Mouse (Mus musculus) embryonic facial prominence, embryonic 11.5 days (tissue): ENCODE measurements around the gene Esp6. TPM values are rescaled to one million over a fixed set of nuclear protein-coding genes. Genes with fewer than 3 reads are reported as not detected.
A peak's percentile ranks its signal among the peaks of the same experiment; 100 is the strongest.
"Not testable (repeated sequence)": the region's sequence is repeated elsewhere in the genome, so short reads cannot be mapped to it uniquely, and the experiment has no call there.

Experiments
- ATAC-seq: fragments of 200-750 bp; cut with Nextera tagmentation; replicated peaks from 2 replicates; pipeline ENCODE4 v1.8.0; 2017; ENCODE audit warnings: low read depth; ENCODE audit not compliant: insufficient number of reproducible peaks, low FRiP score, low TSS enrichment
- DNase-seq: peaks from one replicate; pipeline ENCODE4 v3.0.0-alpha.2; 2015; ENCODE audit warnings: low spot score
- H3K27ac ChIP-seq: fragments of 300-500 bp; sonication (generic); replicated peaks from 2 replicates; pipeline ENCODE4 v1.5.1; 2014; ENCODE audit warnings: mild to moderate bottlenecking, low read depth, low read length, control low read depth
- H3K27me3 ChIP-seq: fragments of 300-500 bp; sonication (generic); 2 replicates; pipeline ENCODE4 v1.6.1; 2014; ENCODE audit warnings: mild to moderate bottlenecking, low read length, moderate library complexity, mixed read lengths; ENCODE audit not compliant: control insufficient read depth, insufficient read depth
- H3K36me3 ChIP-seq: fragments of 300-500 bp; sonication (generic); replicated peaks from 2 replicates; pipeline ENCODE4 v1.6.1; 2014; ENCODE audit warnings: low read depth, mild to moderate bottlenecking, low read length, moderate library complexity, mixed read lengths; ENCODE audit not compliant: control insufficient read depth, insufficient read depth
- H3K4me1 ChIP-seq: fragments of 300-500 bp; sonication (generic); 2 replicates; pipeline ENCODE4 v1.6.1; 2014; ENCODE audit warnings: low read length, mixed read lengths; ENCODE audit not compliant: control insufficient read depth, insufficient read depth
- H3K4me2 ChIP-seq: fragments of 300-500 bp; sonication (generic); 2 replicates; pipeline ENCODE4 v1.6.1; 2014; ENCODE audit warnings: low read depth, mild to moderate bottlenecking, control low read depth, low read length, moderate library complexity
- H3K4me3 ChIP-seq: fragments of 300-500 bp; sonication (generic); 2 replicates; pipeline ENCODE4 v1.5.1; 2014; ENCODE audit warnings: low read depth, low read length, control low read depth
- H3K9ac ChIP-seq: fragments of 300-500 bp; sonication (generic); replicated peaks from 2 replicates; pipeline ENCODE4 v1.6.1; 2014; ENCODE audit warnings: mild to moderate bottlenecking, control low read depth, low read length
- H3K9me3 ChIP-seq: fragments of 300-500 bp; sonication (generic); replicated peaks from 2 replicates; pipeline ENCODE4 v1.6.1; 2016; ENCODE audit warnings: mild to moderate bottlenecking, low read length, inconsistent platforms, mixed read lengths; ENCODE audit not compliant: control insufficient read depth
- WGBS: fragments of 180-500 bp; shearing (Covaris S2); extraction: QIAGEN DNeasy Blood & Tissue Kit; methylation state at CpG from one replicate; pipeline ENCODE4 v1.1.7; 2014; 5-methylcytosine and 5-hydroxymethylcytosine counted together
- polyA plus RNA-seq: library from polyadenylated mRNA; unstranded; fragments of >200 nt; fragmentation: Nextera tagmentation; extraction: Ambion mirVana; gene quantifications from 2 replicates; pipeline ENCODE4 v1.2.1, GENCODE M21; 2014

The Esp6 gene
- not detected in 2 replicates for polyA plus RNA-seq

DNA sequence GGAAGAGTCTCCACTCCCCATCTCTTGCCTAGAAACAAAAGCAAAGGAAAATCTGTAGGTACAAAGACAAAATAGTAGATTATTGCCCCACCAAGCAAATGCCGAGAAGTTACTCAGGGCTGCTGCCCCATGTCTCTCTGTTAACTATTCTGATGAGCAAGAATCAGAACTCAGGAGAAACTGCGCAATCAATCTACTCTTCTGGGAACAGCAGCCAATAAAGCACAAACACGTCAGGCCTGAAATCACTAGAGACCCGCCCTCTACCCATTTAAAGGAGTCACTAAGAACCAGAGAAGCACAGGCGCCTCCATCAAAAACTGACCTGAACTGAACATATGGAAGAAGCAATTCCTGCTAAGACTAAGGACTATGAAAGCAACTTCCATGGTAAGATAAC lies at the start of gene Esp6:
Gene Esp6 (plus strand): TSS at position 301 of the 400 bp plus-strand sequence.
- 89% methylated on average over 5 of the region's 5 CpGs for WGBS

DNA sequence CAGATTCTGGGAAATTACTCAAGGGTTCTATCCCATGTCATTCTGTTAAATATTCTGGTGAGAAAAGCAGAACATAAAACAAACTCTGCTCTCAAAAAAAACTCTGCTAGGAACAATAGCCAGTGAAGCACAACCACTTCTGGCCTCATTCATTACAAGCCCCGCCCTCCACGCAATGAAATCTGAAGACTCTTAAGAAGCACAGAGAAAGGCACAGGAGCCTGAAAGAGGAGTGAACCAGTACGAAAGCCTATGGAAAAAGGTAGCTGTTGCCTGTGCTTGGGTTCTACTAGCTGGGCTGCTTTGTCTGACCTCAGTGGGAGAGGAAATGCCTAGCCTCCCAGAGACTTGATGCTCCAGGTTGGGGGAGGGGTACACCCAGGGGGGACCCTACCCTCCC lies 41.5 kb upstream of the Esp6 start, which contains the start of gene Esp8:
Gene Esp8 (plus strand): TSS at position 205 of the 400 bp plus-strand sequence.
- Histone ChIP-seq H3K36me3 (no peaks in the 10 kb centered on the region), H3K9ac (no peak within 1 kb of the TSS), H3K4me3 (no peak within 1 kb of the TSS), H3K27ac (no peak within 1 kb of the TSS), H3K4me1 (no peaks in the 10 kb centered on the region), H3K27me3 (no peaks in the 10 kb centered on the region), H3K9me3 (no peaks in the 10 kb centered on the region), H3K4me2 (no peak within 1 kb of the TSS)
- ATAC-seq (no peak), DNase-seq (peak; percentile 15)
- 53% methylated on average over 3 of the region's 3 CpGs for WGBS

More for the DNA sequence above, at the start of gene Esp6:
- ATAC-seq: no peak
- H3K27me3 ChIP-seq: no peaks in the 10 kb centered on the region
- no peak within 1 kb of the TSS for H3K27ac ChIP-seq
- no peak within 1 kb of the TSS for H3K4me3 ChIP-seq
- no peak within 1 kb of the TSS for H3K4me2 ChIP-seq
- no peaks in the 10 kb centered on the region for H3K4me1 ChIP-seq
- no peak for DNase-seq
- no peaks in the 10 kb centered on the region for H3K36me3 ChIP-seq
- no peak within 1 kb of the TSS for H3K9ac ChIP-seq
- no peaks in the 10 kb centered on the region for H3K9me3 ChIP-seq

DNA sequence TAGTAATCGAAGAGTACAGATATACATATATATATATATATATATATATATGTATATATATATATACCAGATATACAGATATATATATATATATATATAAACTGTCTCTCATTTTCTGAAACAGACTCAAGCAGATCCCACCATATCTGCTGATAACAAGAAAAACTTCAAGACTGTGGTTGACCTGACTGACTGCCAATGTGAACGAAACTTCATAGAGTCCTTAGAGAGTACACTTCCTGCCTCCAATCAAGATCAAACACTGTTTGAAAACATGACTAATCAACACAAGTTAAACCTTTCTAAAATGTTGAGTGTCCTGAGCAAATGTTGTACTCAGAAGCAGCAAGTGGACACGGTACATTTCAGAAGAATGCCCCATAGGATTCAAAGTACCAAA lies 31.5 kb upstream of the Esp6 start:
- H3K27ac ChIP-seq: no peak overlapping the region
- H3K36me3 ChIP-seq: no peaks in the 10 kb centered on the region
- H3K4me3 ChIP-seq: no peak overlapping the region
- ATAC-seq (no peak), DNase-seq (no peak)
- no peaks in the 10 kb centered on the region for H3K27me3 ChIP-seq
- H3K9me3 ChIP-seq: no peaks in the 10 kb centered on the region
- WGBS: 69% methylated on average over 3 of the region's 3 CpGs
- no peaks in the 10 kb centered on the region for H3K4me1 ChIP-seq
- no peak overlapping the region for H3K9ac ChIP-seq
- no peak overlapping the region for H3K4me2 ChIP-seq

DNA sequence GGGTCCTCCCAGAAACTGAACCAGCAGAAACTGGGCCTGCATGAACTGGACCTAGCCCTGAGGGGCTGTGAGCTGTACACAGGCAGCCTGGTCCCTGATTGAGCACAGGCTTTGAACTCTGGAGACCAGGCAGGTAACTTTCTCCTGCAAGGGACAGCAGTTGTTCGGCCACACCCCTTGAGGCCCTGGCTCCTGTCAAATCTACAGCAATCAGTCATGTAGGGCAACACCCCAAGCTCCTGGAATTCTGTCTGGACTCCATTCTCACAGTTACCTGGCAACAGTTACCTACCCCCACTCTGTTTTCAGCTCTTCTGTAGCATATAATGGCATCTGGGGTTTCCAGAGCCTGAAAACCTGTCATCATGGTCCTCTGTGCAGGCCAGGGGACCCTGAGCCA lies 30.2 kb upstream of the Esp6 start:
- H3K27ac ChIP-seq: no peak overlapping the region
- H3K9ac ChIP-seq: no peak overlapping the region
- H3K36me3 ChIP-seq: no peaks in the 10 kb centered on the region
- H3K4me2 ChIP-seq: no peak overlapping the region
- H3K4me1 ChIP-seq: no peaks in the 10 kb centered on the region
- no peak overlapping the region for H3K4me3 ChIP-seq
- DNase-seq: no peak
- H3K27me3 ChIP-seq: no peaks in the 10 kb centered on the region
- H3K9me3 ChIP-seq: no peaks in the 10 kb centered on the region
- 90% methylated on average over 1 of the region's 1 CpGs for WGBS
- ATAC-seq: no peak

DNA sequence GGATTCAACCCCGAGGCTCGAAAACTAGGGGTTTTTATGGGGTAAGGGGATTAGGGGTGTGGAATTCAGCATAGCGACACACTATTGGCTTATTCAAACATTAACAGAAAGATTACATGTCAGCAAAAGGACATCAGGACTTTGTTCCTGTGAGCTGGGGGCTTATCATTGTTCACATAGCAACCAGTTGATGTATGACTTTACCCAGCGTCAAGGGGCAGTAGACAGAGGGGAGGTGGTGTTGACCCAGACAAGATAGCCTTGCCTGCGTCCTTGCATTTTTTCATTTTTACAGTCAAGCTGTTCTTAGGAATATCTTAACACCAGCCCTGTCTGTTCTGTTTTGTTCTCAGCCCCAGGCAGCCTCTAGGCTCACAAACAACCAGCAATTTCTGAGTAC lies 14.3 kb upstream of the Esp6 start:
- H3K36me3 ChIP-seq, H3K9ac ChIP-seq, ATAC-seq, H3K27me3 ChIP-seq, H3K4me2 ChIP-seq, DNase-seq, H3K9me3 ChIP-seq, H3K4me1 ChIP-seq, H3K27ac ChIP-seq, H3K4me3 ChIP-seq: not testable (repeated sequence)
- 84% methylated on average over 5 of the region's 5 CpGs for WGBS

DNA sequence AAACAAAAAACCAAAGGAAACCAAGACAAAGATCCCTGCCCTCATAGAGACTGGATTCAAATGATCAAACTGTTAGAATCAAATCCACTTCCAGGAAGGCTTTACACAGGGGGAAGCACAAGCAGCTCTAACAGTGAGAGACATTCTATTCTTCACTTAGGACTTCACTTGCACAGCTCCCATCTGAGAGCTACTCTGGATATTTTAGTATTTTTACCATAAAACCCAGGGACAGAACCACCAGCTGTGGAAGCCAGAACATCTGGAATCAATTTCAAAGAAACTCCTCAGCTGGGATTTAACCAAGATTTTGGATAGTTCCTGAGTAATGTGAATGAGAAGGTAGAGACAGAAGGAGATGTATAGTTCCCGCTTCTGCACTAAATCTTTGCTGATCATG lies 7.8 kb upstream of the Esp6 start:
- Histone ChIP-seq H3K4me2 (no peak overlapping the region), H3K4me3 (no peak overlapping the region), H3K9me3 (no peaks in the 10 kb centered on the region), H3K4me1 (no peaks in the 10 kb centered on the region), H3K9ac (no peak overlapping the region), H3K27ac (no peak overlapping the region), H3K27me3 (no peaks in the 10 kb centered on the region), H3K36me3 (no peaks in the 10 kb centered on the region)
- 59% methylated on average over 1 of the region's 1 CpGs for WGBS
- ATAC-seq: no peak
- peak; percentile 55 for DNase-seq

DNA sequence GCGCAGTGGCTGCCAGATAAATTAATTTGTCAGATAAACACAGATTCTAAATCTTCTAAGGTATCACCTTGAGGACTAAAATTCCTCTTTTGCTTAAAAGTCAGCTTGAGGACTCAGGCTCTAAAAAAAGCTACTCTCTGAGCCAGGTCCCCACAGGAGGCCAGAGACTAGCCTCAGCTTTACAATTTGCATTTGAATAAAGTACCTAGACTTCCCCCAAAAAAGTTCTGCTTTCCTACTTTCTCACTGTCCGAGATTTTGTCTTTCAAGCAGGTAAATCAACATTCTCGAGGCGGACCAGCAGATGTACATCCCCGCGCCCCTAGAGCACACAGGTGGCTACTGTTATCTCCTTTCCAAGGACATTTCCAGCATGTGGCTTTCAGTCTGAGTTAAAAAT lies 22.6 kb downstream of the Esp6 start:
- not testable (repeated sequence) for H3K27me3 ChIP-seq

DNA sequence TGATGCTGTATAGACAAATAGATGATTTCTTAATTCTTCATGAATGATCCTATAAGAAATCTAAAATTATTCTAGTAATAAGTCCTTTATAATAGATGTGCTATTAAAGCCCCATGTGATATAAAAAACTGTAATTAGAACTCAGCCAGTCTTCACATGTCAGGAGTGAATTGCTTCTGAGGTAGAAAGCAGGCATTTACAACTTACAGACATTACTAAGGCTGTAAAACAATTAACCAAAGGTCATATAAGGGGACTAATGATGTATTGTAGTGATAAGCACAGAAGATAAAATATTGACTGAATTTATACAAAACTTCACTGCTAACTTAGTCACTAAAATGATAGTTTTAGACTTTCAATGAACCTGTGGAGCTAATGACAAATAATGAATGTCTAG lies 30.0 kb downstream of the Esp6 start:
- DNase-seq (no peak), ATAC-seq (no peak)
- H3K27me3 ChIP-seq: no peaks in the 10 kb centered on the region
- H3K9ac ChIP-seq: no peak overlapping the region
- H3K4me2 ChIP-seq: no peak overlapping the region
- H3K4me3 ChIP-seq: no peak overlapping the region
- no peak overlapping the region for H3K27ac ChIP-seq
- no peaks in the 10 kb centered on the region for H3K4me1 ChIP-seq
- no peaks in the 10 kb centered on the region for H3K36me3 ChIP-seq
- H3K9me3 ChIP-seq: no peaks in the 10 kb centered on the region

More for the DNA sequence above, 22.6 kb downstream of the Esp6 start:
- H3K36me3 ChIP-seq, H3K4me2 ChIP-seq, H3K27ac ChIP-seq, H3K4me1 ChIP-seq, DNase-seq, H3K4me3 ChIP-seq, ATAC-seq, H3K9ac ChIP-seq, H3K9me3 ChIP-seq: not testable (repeated sequence)
- WGBS: 35% methylated on average over 6 of the region's 6 CpGs
